Mouse (Mus musculus): Measurements from ENCODE around the gene Efcab14. TPM values are rescaled to one million over a fixed set of nuclear protein-coding genes. Genes with fewer than 3 reads are reported as not detected.

Gene Efcab14
- polyA plus RNA-seq, 1 experiment from 2014 or later, result 34.6 TPM

- Histone ChIP-seq H3K36me3 (0 out of 2 replicates have a peak, but pooled peaks cover 2% of the 10 kb centered on the region), H3K4me2 (no peak overlapping the region), H3K9me3 (no peaks in the 10 kb centered on the region), H3K9ac (no peak overlapping the region), H3K27me3 (no peaks in the 10 kb centered on the region), H3K4me3 (no peak overlapping the region), H3K27ac (no peak overlapping the region), H3K4me1 (peaks cover 14% of the 10 kb centered on the region)
- 60% methylated on average over 2 of the region's 2 CpGs for WGBS
- no peak for ATAC-seq (ENCODE audit: borderline replicate concordance, extremely low read depth, low FRiP score, low TSS enrichment)
Observed at GRCm38 (mm10) chr4:115824178-115824577, 86.6 kb downstream of the Efcab14 start.

GRCm38 (mm10) chr4:115825271-115825670 is 87.7 kb downstream of the Efcab14 start:
- ATAC-seq (ENCODE audit: borderline replicate concordance, extremely low read depth, low FRiP score, low TSS enrichment), result no peak
- no peak overlapping the region for H3K4me3 ChIP-seq
- peaks cover 22% of the 10 kb centered on the region for H3K4me1 ChIP-seq
- no peak overlapping the region for H3K4me2 ChIP-seq
- H3K27me3 ChIP-seq, result no peaks in the 10 kb centered on the region
- 80% methylated on average over 2 of the region's 2 CpGs for WGBS
- no peak overlapping the region for H3K9ac ChIP-seq
- H3K27ac ChIP-seq, result no peak overlapping the region
- H3K9me3 ChIP-seq, result no peaks in the 10 kb centered on the region
- H3K36me3 ChIP-seq, result no peaks in the 10 kb centered on the region

Other genes starting within 250 kb of the Efcab14 start
- not detected in 2 replicates for gene Cyp4a14, start 241.6 kb upstream of the Efcab14 start, polyA plus RNA-seq (2015; fragmentation: Nextera tagmentation; extraction: Ambion mirVana)
- not detected in 2 replicates for gene Cyp4a10, start 219.5 kb upstream of the Efcab14 start, polyA plus RNA-seq (2015; fragmentation: Nextera tagmentation; extraction: Ambion mirVana)
- not detected in 2 replicates for gene Cyp4a31, start 174.1 kb upstream of the Efcab14 start, polyA plus RNA-seq (2015; fragmentation: Nextera tagmentation; extraction: Ambion mirVana)
- not detected in 2 replicates for gene Cyp4a32, start 136.8 kb upstream of the Efcab14 start, polyA plus RNA-seq (2015; fragmentation: Nextera tagmentation; extraction: Ambion mirVana)
- gene Cyp4b1, start 90.0 kb upstream of the Efcab14 start, polyA plus RNA-seq (2015; fragmentation: Nextera tagmentation; extraction: Ambion mirVana), result 18.7 and 23.1 TPM in 2 replicates
- 0.20 and 0.32 TPM in 2 replicates for gene Tex38, start 43.3 kb downstream of the Efcab14 start, polyA plus RNA-seq (2015; fragmentation: Nextera tagmentation; extraction: Ambion mirVana)
- 50.7 and 52.0 TPM in 2 replicates for gene Atpaf1, start 47.1 kb downstream of the Efcab14 start, polyA plus RNA-seq (2015; fragmentation: Nextera tagmentation; extraction: Ambion mirVana)
- 11.7 and 13.5 TPM in 2 replicates for gene Mob3c, start 90.3 kb downstream of the Efcab14 start, polyA plus RNA-seq (2015; fragmentation: Nextera tagmentation; extraction: Ambion mirVana)
- 23.9 and 28.3 TPM in 2 replicates for gene Mknk1, start 101.5 kb downstream of the Efcab14 start, polyA plus RNA-seq (2015; fragmentation: Nextera tagmentation; extraction: Ambion mirVana)
- not detected in 2 replicates for gene Kncn, start 146.7 kb downstream of the Efcab14 start, polyA plus RNA-seq (2015; fragmentation: Nextera tagmentation; extraction: Ambion mirVana)
- not detected in 2 replicates for gene 6430628N08Rik, start 152.9 kb downstream of the Efcab14 start, polyA plus RNA-seq (2015; fragmentation: Nextera tagmentation; extraction: Ambion mirVana)
- 0.05 TPM in 1 of 2 replicates, not detected in the other for gene Dmbx1, start 202.2 kb downstream of the Efcab14 start, polyA plus RNA-seq (2015; fragmentation: Nextera tagmentation; extraction: Ambion mirVana)